Mouse (Mus musculus) midbrain, embryonic 13.5 days (tissue): ENCODE data around the gene Imp3. TPM values are rescaled to one million over a fixed set of nuclear protein-coding genes. Genes with fewer than 3 reads are reported as not detected.

Source experiments
- polyA plus RNA-seq: library from polyadenylated mRNA; unstranded; fragments of >200 nt; fragmentation: Nextera tagmentation; extraction: Ambion mirVana; gene quantifications from 2 replicates; pipeline ENCODE4 v1.2.1, GENCODE M21; 2015

Gene Imp3
- polyA plus RNA-seq, 1 experiment from 2014 or later, result 73.3 TPM

Other genes starting within 250 kb of the Imp3 start
- gene Lingo1, start 141.0 kb upstream of the Imp3 start, polyA plus RNA-seq, result 35.1 and 39.0 TPM in 2 replicates
- not detected in 2 replicates for gene Odf3l1, start 72.8 kb upstream of the Imp3 start, polyA plus RNA-seq
- 3.2 and 3.5 TPM in 2 replicates for gene Cspg4, start 72.4 kb upstream of the Imp3 start, polyA plus RNA-seq
- 2.8 and 3.1 TPM in 2 replicates for gene Snx33, start 9.1 kb upstream of the Imp3 start, polyA plus RNA-seq
- 27.8 and 30.5 TPM in 2 replicates for gene Snupn, start 13.4 kb downstream of the Imp3 start, polyA plus RNA-seq
- 21.7 and 23.4 TPM in 2 replicates for gene Ptpn9, start 57.4 kb downstream of the Imp3 start, polyA plus RNA-seq
- gene Sin3a, start 134.6 kb downstream of the Imp3 start, polyA plus RNA-seq, result 29.6 and 33.2 TPM in 2 replicates
- gene Man2c1, start 193.2 kb downstream of the Imp3 start, polyA plus RNA-seq, result 69.3 and 70.0 TPM in 2 replicates
- gene Neil1, start 210.8 kb downstream of the Imp3 start, polyA plus RNA-seq, result 10.4 TPM in 2 replicates
- gene Commd4, start 220.9 kb downstream of the Imp3 start, polyA plus RNA-seq, result 169 and 177 TPM in 2 replicates